Mouse (Mus musculus) heart, embryonic 11.5 days (tissue): ENCODE results near the gene Letm1. TPM values are rescaled to one million over a fixed set of nuclear protein-coding genes. Genes with fewer than 3 reads are reported as not detected.
A peak's percentile ranks its signal among the peaks of the same experiment; 100 is the strongest.

Experiments
- ATAC-seq: fragments of 200-750 bp; cut with Nextera tagmentation; replicated peaks from 2 replicates; pipeline ENCODE4 v1.8.0; 2017; ENCODE audit warnings: moderate library complexity; ENCODE audit not compliant: insufficient number of reproducible peaks, low FRiP score, low TSS enrichment
- H3K27ac ChIP-seq: fragments of 300-500 bp; sonication (generic); 2 replicates; pipeline ENCODE4 v1.5.1; 2014; ENCODE audit warnings: mild to moderate bottlenecking, low read depth, low read length
- H3K27me3 ChIP-seq: fragments of 300-500 bp; sonication (generic); 2 replicates; pipeline ENCODE4 v1.6.1; 2014; ENCODE audit warnings: mild to moderate bottlenecking, low read length, mixed read lengths; ENCODE audit not compliant: control insufficient read depth, insufficient read depth
- H3K36me3 ChIP-seq: fragments of 300-500 bp; sonication (generic); 2 replicates; pipeline ENCODE4 v1.6.1; 2014; ENCODE audit warnings: mild to moderate bottlenecking, low read length, moderate library complexity, mixed read lengths; ENCODE audit not compliant: control insufficient read depth, insufficient read depth
- H3K4me1 ChIP-seq: fragments of 300-500 bp; sonication (generic); 2 replicates; pipeline ENCODE4 v1.6.1; 2014; ENCODE audit warnings: low read length; ENCODE audit not compliant: control insufficient read depth, insufficient read depth
- H3K4me2 ChIP-seq: fragments of 300-500 bp; sonication (generic); 2 replicates; pipeline ENCODE4 v1.6.1; 2014; ENCODE audit warnings: mild to moderate bottlenecking, moderate library complexity
- H3K4me3 ChIP-seq: fragments of 300-500 bp; sonication (generic); 2 replicates; pipeline ENCODE4 v1.5.1; 2014; ENCODE audit warnings: low read depth, low read length
- H3K9ac ChIP-seq: fragments of 300-500 bp; sonication (generic); 2 replicates; pipeline ENCODE4 v1.6.1; 2014; ENCODE audit warnings: mild to moderate bottlenecking, low read depth, low read length, moderate library complexity
- H3K9me3 ChIP-seq: fragments of 300-500 bp; sonication (generic); replicated peaks from 2 replicates; pipeline ENCODE4 v1.6.1; 2016; ENCODE audit warnings: low read length; ENCODE audit not compliant: control insufficient read depth
- WGBS: fragments of 180-500 bp; shearing (Covaris S2); extraction: QIAGEN DNeasy Blood & Tissue Kit; methylation state at CpG from one replicate; pipeline ENCODE4 v1.1.7; 2014; ENCODE audit not compliant: insufficient replicate concordance; 5-methylcytosine and 5-hydroxymethylcytosine counted together
- polyA plus RNA-seq: library from polyadenylated mRNA; unstranded; fragments of >200 nt; fragmentation: Nextera tagmentation; extraction: Ambion mirVana; gene quantifications from 2 replicates; pipeline ENCODE4 v1.2.1, GENCODE M21; 2014

Letm1 gene
- polyA plus RNA-seq, 1 experiment from 2014 or later: 40.3 TPM

- H3K36me3 ChIP-seq: no peaks in the 10 kb centered on the region
- H3K9me3 ChIP-seq: no peaks in the 10 kb centered on the region
- peaks cover 35% of the 10 kb centered on the region for H3K27me3 ChIP-seq
- H3K4me1 ChIP-seq: peaks cover 36% of the 10 kb centered on the region
- no peak overlapping the region for H3K4me2 ChIP-seq
- 69% methylated on average over 1 of the region's 1 CpGs for WGBS
- no peak overlapping the region for H3K4me3 ChIP-seq
- no peak for ATAC-seq
- no peak overlapping the region for H3K27ac ChIP-seq
- H3K9ac ChIP-seq: no peak overlapping the region
Measured at GRCm38 (mm10) chr5:33697534-33697933, 85.1 kb downstream of the Letm1 start.

GRCm38 (mm10) chr5:33696430-33696829 is 86.2 kb downstream of the Letm1 start:
- ATAC-seq: no peak

DNA sequence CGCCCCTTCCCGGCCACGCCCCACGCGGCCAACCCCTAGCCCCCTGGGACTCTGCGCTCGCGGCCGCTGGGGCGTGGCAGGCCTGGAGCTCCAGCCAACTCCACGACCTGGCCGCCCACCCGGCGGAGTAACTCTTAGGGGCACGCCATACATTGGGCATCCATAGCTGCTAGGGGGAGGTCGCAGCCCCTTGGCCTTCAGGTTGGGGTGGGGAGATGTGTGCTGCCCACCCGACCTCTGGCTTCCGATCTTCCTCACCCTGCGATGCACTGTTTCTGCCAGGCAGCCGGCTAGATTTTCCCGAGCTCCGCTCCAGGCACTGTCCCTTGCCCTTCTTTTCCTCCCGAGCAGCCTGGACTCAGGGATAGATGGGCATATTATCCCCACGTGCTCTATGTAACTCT is 86.9 kb downstream of the Letm1 start:
- H3K9me3 ChIP-seq: no peaks in the 10 kb centered on the region
- H3K9ac ChIP-seq: peak overlapping the region; percentile 72
- H3K27me3 ChIP-seq: peaks cover 35% of the 10 kb centered on the region
- 1% methylated on average over 24 of the region's 24 CpGs for WGBS
- H3K36me3 ChIP-seq: no peaks in the 10 kb centered on the region
- peak overlapping the region; percentile 95 for H3K4me2 ChIP-seq
- peak overlapping the region; percentile 51 for H3K4me3 ChIP-seq
- peaks cover 44% of the 10 kb centered on the region for H3K4me1 ChIP-seq
- H3K27ac ChIP-seq: no peak overlapping the region
- 0 out of 2 replicates have a peak, but pooled peaks have one; percentile 6 for ATAC-seq

More at GRCm38 (mm10) chr5:33696430-33696829, 86.2 kb downstream of the Letm1 start:
- H3K4me1 ChIP-seq: peaks cover 45% of the 10 kb centered on the region
- H3K9ac ChIP-seq: no peak overlapping the region
- H3K4me3 ChIP-seq: no peak overlapping the region
- no peaks in the 10 kb centered on the region for H3K36me3 ChIP-seq
- no peaks in the 10 kb centered on the region for H3K9me3 ChIP-seq
- peaks cover 35% of the 10 kb centered on the region for H3K27me3 ChIP-seq
- no peak overlapping the region for H3K4me2 ChIP-seq
- 62% methylated on average over 5 of the region's 5 CpGs for WGBS
- no peak overlapping the region for H3K27ac ChIP-seq

DNA sequence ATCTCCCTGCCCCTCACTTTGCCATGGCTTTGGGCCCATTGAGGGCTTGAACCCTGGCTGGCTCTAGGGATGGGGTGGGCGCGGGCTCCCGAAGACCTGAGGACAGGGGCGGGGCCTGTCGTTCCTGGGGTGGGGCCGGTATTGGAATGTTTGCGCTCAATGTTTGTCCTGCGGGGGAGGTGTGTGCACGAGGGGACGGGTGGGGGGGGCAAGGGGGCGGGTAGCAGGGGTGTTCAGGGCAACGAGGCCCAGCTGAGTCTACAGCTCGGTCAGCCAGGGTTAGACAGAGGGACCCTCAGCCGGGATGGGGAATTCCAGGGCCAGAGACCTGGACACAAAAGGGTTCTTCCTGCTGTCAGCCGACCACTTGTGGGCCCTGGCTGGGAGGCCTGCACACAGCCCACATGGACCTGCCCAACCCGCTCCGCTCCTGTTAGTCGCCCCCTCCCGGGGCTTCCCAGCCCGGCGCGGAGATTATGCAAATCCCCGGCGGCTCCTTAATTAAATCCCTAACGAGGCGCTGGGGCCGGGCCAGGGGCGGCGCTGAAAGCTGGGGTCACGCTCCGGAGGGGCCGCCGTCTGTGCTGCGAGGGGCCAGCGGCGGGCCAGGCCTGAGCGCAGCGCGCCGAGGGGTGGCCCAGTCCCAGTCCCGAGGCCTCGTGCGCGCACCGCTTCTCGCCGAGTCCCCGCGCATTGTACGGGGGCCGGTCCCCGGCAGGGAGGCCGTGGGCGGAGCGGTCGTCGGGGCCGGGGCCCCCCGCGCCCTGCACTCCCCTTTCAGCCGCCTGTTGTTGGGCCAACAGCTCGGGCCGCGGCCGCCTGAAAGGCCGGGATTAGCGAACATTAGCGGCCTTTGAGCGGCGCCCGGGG is 87.5 kb downstream of the Letm1 start:
- 2% methylated on average over 70 of the region's 71 CpGs for WGBS
- peaks cover 37% of the 10 kb centered on the region for H3K4me1 ChIP-seq
- H3K4me2 ChIP-seq: peak overlapping the region; percentile 95
- H3K27me3 ChIP-seq: peaks cover 31% of the 10 kb centered on the region
- no peak for ATAC-seq
- H3K4me3 ChIP-seq: peak overlapping the region; percentile 51
- H3K9me3 ChIP-seq: no peaks in the 10 kb centered on the region
- H3K27ac ChIP-seq: peak overlapping the region; percentile 41; the same call in 1 of the 2 replicates
- H3K9ac ChIP-seq: peak overlapping the region; percentile 72
- H3K36me3 ChIP-seq: no peaks in the 10 kb centered on the region

- ATAC-seq: no peak
- peak overlapping the region; percentile 95; the same call in 1 of the 2 replicates for H3K4me2 ChIP-seq
- H3K27ac ChIP-seq: no peak overlapping the region
- H3K4me3 ChIP-seq: no peak overlapping the region
- H3K9ac ChIP-seq: no peak overlapping the region
- 70% methylated on average over 9 of the region's 9 CpGs for WGBS
- peaks cover 26% of the 10 kb centered on the region for H3K27me3 ChIP-seq
- H3K36me3 ChIP-seq: no peaks in the 10 kb centered on the region
- H3K4me1 ChIP-seq: peaks cover 35% of the 10 kb centered on the region
- H3K9me3 ChIP-seq: no peaks in the 10 kb centered on the region
Measured at GRCm38 (mm10) chr5:33694461-33694847, 88.2 kb downstream of the Letm1 start.

DNA sequence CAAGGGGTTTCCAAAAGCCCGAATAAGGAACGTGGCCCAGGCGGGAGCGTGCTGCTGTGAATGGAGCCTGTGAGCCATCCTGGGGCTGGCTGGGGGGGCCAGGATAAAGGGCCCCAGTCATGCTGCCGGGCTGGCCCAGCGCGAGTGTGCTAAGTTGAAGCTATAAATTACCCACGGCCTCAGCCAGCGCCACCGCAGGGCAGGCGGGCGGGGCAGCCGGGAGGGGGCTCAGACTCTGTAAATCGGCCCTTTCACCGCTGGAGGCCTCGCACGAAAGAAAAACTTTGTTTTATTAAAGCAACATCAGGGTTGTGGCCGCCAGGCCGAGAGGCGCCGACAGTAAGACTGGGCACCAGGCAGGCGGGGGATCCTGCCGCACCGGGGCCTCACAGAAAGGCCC is 90.2 kb downstream of the Letm1 start:
- peaks cover 23% of the 10 kb centered on the region for H3K27me3 ChIP-seq
- peak overlapping the region; percentile 46; the same call in 1 of the 2 replicates for H3K27ac ChIP-seq
- H3K4me3 ChIP-seq: no peak overlapping the region
- H3K9me3 ChIP-seq: no peaks in the 10 kb centered on the region
- no peaks in the 10 kb centered on the region for H3K36me3 ChIP-seq
- peak overlapping the region; percentile 45 for H3K4me2 ChIP-seq
- 6% methylated on average over 24 of the region's 24 CpGs for WGBS
- no peak for ATAC-seq
- H3K9ac ChIP-seq: peak overlapping the region; percentile 64
- H3K4me1 ChIP-seq: peaks cover 45% of the 10 kb centered on the region

DNA sequence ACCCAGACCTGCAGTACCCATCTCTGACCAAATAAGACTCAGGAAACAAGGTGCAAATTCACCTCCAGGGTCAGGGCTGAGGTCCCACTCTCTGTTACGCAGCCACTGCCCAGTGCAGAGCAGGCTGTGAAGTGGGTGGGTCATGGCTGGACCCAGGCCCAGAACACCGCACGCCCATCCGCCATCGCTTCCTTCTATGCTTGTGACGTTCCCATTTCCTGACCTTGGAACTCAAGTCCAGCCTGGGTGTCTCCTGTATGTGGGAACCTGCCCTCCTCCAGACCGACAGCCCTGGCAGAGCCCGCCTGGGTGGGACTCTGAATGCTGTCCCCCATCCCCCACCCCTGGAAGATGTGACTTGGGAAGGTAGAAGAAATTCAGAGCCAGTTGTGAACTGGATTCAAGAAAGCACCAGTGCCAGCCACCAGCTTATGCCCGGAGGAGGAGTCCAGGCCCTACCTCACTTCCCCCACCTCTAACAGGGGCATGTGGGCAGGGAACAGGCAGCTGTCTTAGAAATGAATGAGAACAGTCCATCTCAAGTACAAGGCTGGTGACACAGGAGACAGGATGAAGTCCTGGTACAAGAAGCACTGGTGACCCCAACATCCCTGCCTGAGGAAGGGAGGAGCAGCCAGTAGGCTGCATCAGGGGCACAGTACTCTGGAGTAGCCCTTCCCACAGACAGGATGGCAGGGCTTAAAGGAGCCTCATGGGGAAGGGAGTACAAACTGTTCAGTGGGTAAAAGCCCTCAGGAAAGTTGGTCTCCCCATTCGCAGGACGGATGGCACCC is 92.6 kb downstream of the Letm1 start:
- peaks cover 38% of the 10 kb centered on the region for H3K4me1 ChIP-seq
- H3K4me2 ChIP-seq: no peak overlapping the region
- H3K27ac ChIP-seq: no peak overlapping the region
- H3K36me3 ChIP-seq: no peaks in the 10 kb centered on the region
- no peak overlapping the region for H3K4me3 ChIP-seq
- H3K27me3 ChIP-seq: peaks cover 15% of the 10 kb centered on the region
- no peak for ATAC-seq
- H3K9ac ChIP-seq: no peak overlapping the region
- H3K9me3 ChIP-seq: no peaks in the 10 kb centered on the region
- 82% methylated on average over 11 of the region's 11 CpGs for WGBS
